Mouse (Mus musculus) ES-Bruce4 (cell line): ENCODE data around the gene Ccdc43.

ENCODE experiments used
- CTCF ChIP-seq: IDR thresholded peaks from one replicate; pipeline ENCODE4 v1.8.1; 2011; ENCODE audit warnings: low read depth, low read length
- EP300 ChIP-seq: IDR thresholded peaks from 2 replicates; pipeline ENCODE4 v1.6.1; 2011; ENCODE audit warnings: low read depth, low read length; ENCODE audit not compliant: insufficient read depth
- POLR2A ChIP-seq: IDR thresholded peaks from one replicate; pipeline ENCODE4 v1.8.1; 2011; ENCODE audit warnings: low read length; ENCODE audit not compliant: insufficient read depth

- no peak for TF ChIP-seq CTCF
- TF ChIP-seq POLR2A: no peak
- no peak for TF ChIP-seq EP300
Measured at GRCm38 (mm10) chr11:102744746-102745145, 47.2 kb upstream of the Ccdc43 start.
